Mouse (Mus musculus): ENCODE results near the gene Wfikkn1.

Wfikkn1 gene

DNA sequence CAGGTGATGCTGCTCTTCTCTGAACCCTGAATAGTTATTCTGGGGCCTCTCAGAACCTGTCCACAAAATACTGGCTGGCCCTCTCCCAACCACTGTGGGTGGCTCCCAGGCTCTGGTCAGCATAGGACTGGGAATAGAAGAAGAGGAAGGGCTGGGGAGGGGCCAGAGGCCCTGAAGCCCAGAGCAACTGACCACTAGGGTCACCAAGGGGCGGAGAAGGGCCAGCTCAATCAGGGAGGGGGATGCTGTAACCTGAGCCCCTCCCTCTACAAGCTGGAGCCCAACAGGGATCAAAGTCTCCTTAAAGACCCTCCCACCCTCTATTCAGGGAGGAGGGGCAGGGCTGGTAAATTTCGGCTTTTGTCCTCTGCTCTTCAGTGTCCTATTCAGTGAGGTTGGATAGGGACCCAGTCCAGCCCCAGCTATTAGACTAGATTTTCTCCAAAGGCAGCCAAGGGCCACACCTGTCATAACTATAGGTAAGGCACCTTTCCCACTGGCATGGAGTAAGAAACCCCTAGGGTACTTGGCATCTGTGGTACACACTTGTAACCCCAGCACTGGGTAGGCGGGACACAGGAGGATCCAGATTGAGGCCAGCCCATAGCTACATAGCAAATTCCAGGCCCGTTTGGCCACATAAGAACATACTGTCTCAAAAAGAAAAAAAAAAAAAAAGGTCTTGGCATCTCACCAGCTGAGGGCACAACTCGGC lies at the start of gene Wfikkn1:
Gene Wfikkn1, minus strand, starts transcription at position 663 of the 715 bp plus-strand sequence.
- no peak for DNase-seq (ENCODE audit: low spot score)

- DNase-seq (ENCODE audit: low spot score), result no peak
Observed at GRCm38 (mm10) chr17:25925348-25925747, 44.7 kb upstream of the Wfikkn1 start.

DNA sequence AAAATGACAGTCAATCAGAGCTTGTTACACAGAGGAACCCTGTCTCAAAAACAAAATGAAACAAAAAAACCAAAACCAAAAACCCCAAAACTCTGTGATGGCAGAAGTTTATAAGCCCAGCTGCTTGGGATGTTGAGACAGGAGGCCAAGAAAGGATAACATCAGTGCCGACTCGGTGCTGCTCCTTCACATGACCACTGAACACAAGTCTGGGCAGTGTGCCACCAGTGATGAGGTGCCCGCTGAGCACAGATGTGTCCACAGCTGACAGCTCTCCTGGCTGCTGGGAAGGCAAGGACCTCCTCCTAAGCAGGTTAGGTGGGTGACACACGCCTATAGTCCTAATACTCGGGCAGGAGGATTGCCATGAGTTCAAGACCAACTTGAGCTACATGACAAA lies 41.5 kb upstream of the Wfikkn1 start:
- DNase-seq (ENCODE audit: low spot score), result peak; percentile 59

GRCm38 (mm10) chr17:25919786-25920642 lies 39.4 kb upstream of the Wfikkn1 start:
- peak; percentile 100 for DNase-seq (ENCODE audit: low spot score)

- peak; percentile 77 for DNase-seq (ENCODE audit: low spot score)
Observed at GRCm38 (mm10) chr17:25919144-25919785, 38.6 kb upstream of the Wfikkn1 start, which contains the start of gene Rab40c. Gene Rab40c (minus strand): TSS chr17:25919727.

- DNase-seq (ENCODE audit: low spot score), result no peak
Observed at GRCm38 (mm10) chr17:25918037-25918750, 37.5 kb upstream of the Wfikkn1 start.

DNA sequence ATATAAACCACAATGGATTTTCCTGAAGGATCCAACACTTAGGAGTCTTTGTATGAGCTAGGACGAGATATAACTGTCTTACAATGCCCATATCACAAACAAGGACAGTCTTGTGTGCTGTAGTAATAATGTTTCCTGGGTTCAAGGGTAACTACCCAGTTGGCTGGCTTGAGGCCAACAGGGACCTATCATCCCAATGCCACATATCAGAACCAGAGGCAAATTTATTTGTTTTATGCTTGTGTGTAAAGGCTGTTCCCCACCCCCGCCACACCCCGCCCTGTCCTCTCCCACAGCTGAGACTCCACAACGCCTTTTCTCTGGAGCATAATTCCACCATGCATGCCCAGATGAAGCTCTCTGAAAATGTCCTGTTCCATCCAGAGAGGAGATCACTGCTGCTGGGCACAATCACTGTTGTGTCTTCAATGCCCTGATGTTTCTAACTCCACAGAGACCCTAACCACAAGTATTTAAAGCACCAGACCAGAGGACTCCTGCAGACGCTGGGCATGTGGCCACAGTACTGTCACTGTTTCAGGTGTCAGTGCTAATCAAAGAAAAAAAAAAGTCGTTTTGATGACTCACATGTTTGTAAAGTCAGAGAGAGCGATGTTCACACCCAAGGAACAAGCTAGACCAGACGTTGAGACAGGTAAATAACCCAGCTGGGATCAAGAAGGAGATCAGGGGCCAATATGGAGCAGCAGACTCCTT lies 36.4 kb upstream of the Wfikkn1 start:
- DNase-seq (ENCODE audit: low spot score), result peak; percentile 72

DNA sequence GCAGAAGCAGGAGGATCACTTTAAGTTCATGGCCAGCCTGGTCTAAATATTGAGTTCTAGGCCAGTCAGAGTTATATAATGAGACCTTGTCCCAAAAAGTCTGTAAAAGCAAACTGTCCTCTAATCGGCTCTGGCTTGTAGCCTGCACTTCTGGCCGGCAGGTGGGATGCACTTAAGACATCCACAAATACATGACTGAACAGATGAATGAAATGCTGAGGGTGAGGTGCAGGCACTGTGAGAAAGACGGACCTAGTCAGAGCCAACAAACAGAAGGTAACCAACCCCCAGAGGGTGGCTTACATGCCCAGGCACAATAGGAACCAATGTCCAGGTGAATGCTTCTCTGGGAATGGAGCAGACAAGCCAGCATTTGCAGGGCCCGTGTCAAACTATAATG lies 33.6 kb upstream of the Wfikkn1 start:
- no peak for DNase-seq (ENCODE audit: low spot score)

DNA sequence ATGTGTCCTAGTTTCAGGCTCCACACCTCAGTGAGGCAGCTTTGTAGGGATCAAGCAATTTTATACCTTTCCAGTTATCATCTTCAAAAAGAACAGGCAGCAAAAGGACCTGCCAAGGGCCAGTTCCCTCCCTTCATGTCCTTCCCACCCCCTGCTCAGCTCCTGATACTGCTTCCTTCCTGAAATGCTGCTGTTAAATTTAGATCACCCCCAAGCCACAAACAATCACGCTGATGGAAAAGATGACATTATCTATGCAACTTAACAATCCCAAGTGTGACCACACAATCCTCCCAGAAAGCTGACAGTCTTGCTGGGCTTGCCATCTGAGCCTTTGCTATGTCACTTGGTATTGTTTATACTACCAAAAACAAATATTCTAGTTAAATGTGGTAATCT lies 33.2 kb upstream of the Wfikkn1 start:
- DNase-seq (ENCODE audit: low spot score), result no peak

DNA sequence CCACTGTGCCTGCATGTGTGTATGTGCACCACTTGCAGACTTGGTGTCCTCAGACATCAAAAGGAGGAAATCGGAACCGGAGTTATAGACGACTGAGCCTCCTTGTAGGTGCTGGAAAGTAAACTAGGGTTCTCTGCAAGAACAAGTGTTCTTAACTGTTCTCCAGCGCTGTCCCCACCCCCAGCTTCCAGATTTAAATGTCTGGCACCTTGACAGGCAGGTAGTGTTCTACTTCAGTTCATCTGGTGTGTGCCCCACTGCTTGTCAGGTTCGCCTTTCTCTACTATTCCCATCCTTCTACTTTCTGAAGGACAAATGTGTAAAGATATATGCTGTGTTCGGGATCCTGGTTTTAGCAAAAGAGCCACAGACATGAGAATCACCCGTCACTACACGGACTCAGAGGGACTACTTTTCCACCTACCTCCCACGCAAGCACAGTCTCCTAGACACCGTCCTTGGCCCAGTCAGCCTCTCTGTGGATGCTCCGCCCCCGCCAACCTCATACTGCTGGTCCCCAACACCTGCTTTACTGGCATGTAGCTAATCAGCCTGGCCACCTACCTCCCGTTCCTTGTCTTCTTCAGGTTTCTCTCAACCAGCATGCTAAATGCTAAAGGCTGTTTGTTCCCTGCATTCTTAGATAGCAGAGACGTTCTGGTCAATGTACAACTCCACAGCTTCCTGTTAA lies 32.7 kb upstream of the Wfikkn1 start:
- DNase-seq (ENCODE audit: low spot score), result peak; percentile 56

DNA sequence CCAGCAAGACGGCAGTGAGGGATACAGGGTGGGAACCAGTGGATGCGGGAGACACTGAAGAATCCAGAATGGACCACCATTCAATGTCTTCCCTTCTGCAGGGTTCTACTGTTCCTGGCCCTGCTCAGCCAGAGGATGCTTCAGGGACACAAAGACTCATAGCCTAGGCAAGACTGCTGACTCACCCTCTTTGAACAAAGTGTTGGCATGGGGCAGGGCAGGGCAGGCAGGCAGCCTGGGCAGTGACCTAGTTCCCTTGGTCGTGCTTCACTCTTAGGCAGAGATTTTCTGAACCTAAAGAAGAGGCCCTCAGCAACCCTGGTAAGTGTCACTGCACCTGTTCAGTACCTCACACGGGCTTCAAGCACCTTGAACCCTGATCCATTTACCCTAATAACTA lies 31.2 kb upstream of the Wfikkn1 start:
- DNase-seq (ENCODE audit: low spot score), result no peak

DNA sequence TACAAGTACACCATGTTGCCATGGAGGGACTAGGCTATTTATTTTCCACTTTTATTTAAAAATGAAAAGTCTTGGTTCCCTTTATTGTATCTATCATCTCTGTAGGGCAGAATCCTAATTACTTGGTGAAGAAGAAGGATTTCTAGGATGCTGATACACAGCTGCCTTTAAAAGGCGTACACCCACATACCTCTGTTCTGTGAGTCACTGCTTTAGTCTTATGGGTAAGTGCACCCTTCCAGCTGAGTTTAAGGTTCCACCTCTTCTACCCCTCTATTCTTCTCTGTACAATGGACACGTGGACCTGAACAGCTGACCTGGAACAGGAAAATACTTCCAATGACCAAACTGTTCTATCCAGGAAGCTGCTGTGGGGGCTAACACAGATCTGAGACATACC lies 27.0 kb upstream of the Wfikkn1 start:
- no peak for DNase-seq (ENCODE audit: low spot score)

DNA sequence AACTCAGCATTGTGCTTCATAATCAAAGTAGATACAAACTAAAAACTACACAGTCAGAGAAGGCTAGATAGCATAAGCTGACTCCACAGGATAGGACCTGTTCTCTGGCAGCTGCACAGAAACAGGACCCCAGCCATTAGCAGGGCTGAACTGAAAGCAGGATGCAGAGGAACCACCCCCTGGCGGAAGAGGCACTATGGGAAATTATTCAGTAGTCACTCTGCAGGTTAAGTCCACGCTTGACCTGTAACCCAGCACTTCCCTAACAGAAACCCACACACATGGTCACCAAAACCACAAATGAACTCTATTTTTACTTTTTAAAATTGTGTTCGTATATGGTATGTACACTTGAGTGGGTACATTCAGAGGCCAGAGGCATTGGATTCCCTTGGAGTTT lies 22.4 kb upstream of the Wfikkn1 start:
- DNase-seq (ENCODE audit: low spot score), result no peak

DNA sequence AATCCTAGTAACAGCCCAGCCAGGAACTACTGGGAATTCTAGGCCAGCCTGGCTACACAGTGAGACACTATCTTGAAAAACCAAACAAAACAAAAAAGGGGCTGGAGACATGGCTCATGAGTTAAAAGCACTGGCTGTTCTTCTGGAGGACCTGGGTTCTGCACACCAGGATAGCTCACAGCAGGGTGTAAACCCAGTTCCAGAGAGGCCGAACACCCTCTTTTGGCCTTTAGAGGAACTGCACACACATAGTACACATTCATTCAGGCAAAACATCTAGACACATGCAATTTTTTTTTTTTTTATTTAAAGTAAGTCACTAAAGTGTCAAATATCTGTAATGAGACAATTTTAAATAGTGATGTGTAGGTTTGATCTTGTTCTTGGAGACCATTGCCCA lies 19.5 kb upstream of the Wfikkn1 start:
- DNase-seq (ENCODE audit: low spot score), result no peak

GRCm38 (mm10) chr17:25895891-25896290 lies 15.2 kb upstream of the Wfikkn1 start:
- no peak for DNase-seq (ENCODE audit: low spot score)

GRCm38 (mm10) chr17:25895415-25895814 lies 14.8 kb upstream of the Wfikkn1 start:
- no peak for DNase-seq (ENCODE audit: low spot score)

DNA sequence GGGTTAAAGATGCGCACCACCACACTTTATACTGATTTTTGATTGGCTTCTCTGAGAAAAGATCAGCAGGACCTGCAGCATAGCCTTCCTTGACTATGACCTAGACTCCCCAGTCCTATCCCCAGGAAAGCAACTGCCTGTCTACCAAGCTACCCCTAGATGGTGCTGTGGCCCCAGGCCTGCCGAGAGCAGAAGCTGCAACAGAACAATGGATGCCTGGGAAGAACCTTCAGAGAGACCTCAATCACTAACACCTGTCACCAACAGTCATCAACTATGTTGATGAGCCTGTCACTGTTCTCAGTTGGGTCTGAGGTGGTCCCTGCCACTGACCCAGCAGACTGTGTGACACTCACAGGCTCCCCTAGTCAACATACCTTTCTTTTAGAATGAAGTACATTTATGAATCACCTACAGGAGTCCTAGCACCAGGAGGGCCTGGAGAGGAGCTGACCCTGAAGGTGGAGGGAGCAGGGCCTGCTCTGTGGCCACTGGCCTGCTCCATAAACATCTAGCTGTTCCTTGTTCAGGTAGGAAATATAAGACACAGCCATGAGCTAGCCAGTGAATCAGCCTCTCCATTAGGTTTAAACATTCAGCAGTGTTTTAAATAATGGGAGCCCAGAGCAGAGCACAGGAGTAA lies 13.4 kb upstream of the Wfikkn1 start:
- peak; percentile 76 for DNase-seq (ENCODE audit: low spot score)

DNA sequence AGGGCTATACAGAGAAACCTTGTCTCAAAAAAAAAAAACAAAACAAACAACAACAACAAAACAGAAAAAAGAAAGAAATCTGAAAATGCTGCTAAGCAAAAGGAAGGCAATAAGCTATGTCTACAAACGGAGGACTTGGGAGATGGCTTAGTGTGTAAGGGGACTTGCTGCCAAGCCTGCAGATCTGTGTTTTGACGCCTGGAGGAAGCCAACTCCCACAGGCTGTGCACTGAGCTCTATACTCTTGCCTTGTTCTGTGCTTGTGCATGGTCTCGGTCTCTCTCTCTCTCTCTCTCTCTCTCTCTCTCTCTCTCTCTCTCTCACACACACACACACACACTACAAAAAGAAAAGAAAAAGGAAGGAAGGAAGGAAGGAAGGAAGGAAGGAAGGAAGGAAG lies 8.2 kb upstream of the Wfikkn1 start:
- DNase-seq (ENCODE audit: low spot score), result no peak

- DNase-seq (ENCODE audit: low spot score), result no peak
Observed at GRCm38 (mm10) chr17:25887467-25887866, 6.8 kb upstream of the Wfikkn1 start.

DNA sequence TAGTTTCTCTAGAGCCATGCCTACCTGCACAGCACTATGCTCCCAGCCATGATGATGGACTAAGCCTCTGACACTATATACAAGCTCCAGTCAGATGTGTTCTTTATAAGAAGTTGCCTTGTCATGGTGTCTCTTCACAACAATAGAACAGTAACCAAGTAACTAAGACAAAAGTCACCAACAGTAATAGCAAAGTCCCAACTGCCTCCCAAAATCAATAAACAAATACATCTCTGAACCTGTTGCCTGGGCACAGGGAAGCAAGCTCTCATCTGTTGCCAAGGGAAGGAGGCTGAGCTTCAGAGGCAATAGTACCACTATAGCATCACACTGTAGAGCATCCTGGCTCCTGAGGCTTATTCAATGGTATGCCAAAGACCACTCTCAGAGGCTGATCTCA lies 6.1 kb upstream of the Wfikkn1 start:
- no peak for DNase-seq (ENCODE audit: low spot score)

All from testis, postnatal 10 days (tissue).